Mouse (Mus musculus) hindbrain, embryonic 11.5 days (tissue): ENCODE results near the gene Med23. TPM values are rescaled to one million over a fixed set of nuclear protein-coding genes. Genes with fewer than 3 reads are reported as not detected.

ENCODE experiments used
- ATAC-seq: fragments of 200-750 bp; cut with Nextera tagmentation; 2 replicates; pipeline ENCODE4 v1.8.0; 2017; ENCODE audit warnings: mild to moderate bottlenecking, moderate TSS enrichment, moderate library complexity; ENCODE audit not compliant: low FRiP score
- DNase-seq: peaks from one replicate; pipeline ENCODE4 v3.0.0-alpha.2; 2015; ENCODE audit warnings: low spot score
- H3K27ac ChIP-seq: fragments of 300-500 bp; sonication (generic); 2 replicates; pipeline ENCODE4 v1.5.1; 2014; ENCODE audit warnings: mild to moderate bottlenecking, low read depth, low read length
- H3K27me3 ChIP-seq: fragments of 300-500 bp; sonication (generic); 2 replicates; pipeline ENCODE4 v1.6.1; 2014; ENCODE audit warnings: mild to moderate bottlenecking, low read length, moderate library complexity, mixed read lengths; ENCODE audit not compliant: control insufficient read depth, insufficient read depth
- H3K36me3 ChIP-seq: fragments of 300-500 bp; sonication (generic); 2 replicates; pipeline ENCODE4 v1.6.1; 2014; ENCODE audit warnings: mild to moderate bottlenecking, low read length, moderate library complexity, mixed read lengths; ENCODE audit not compliant: control insufficient read depth, insufficient read depth
- H3K4me1 ChIP-seq: fragments of 300-500 bp; sonication (generic); replicated peaks from 2 replicates; pipeline ENCODE4 v1.6.1; 2014; ENCODE audit warnings: low read length, mixed read lengths; ENCODE audit not compliant: control insufficient read depth, insufficient read depth
- H3K4me2 ChIP-seq: fragments of 300-500 bp; sonication (generic); replicated peaks from 2 replicates; pipeline ENCODE4 v1.6.1; 2014; ENCODE audit warnings: mild to moderate bottlenecking, low read depth, low read length
- H3K4me3 ChIP-seq: fragments of 300-500 bp; sonication (generic); 2 replicates; pipeline ENCODE4 v1.5.1; 2014; ENCODE audit warnings: low read depth, low read length
- H3K9ac ChIP-seq: fragments of 300-500 bp; sonication (generic); 2 replicates; pipeline ENCODE4 v1.6.1; 2014; ENCODE audit warnings: low read depth, low read length
- H3K9me3 ChIP-seq: fragments of 300-500 bp; sonication (generic); 2 replicates; pipeline ENCODE4 v1.6.1; 2016; ENCODE audit warnings: low read length; ENCODE audit not compliant: control insufficient read depth
- WGBS: fragments of 180-500 bp; shearing (Covaris S2); extraction: QIAGEN DNeasy Blood & Tissue Kit; methylation state at CpG from one replicate; pipeline ENCODE4 v1.1.7; 2014; 5-methylcytosine and 5-hydroxymethylcytosine counted together
- polyA plus RNA-seq: library from polyadenylated mRNA; unstranded; fragments of >200 nt; fragmentation: Nextera tagmentation; extraction: Ambion mirVana; gene quantifications from 2 replicates; pipeline ENCODE4 v1.2.1, GENCODE M21; 2014

Gene Med23
- polyA plus RNA-seq, 1 experiment from 2014 or later = 32.2 TPM

DNA sequence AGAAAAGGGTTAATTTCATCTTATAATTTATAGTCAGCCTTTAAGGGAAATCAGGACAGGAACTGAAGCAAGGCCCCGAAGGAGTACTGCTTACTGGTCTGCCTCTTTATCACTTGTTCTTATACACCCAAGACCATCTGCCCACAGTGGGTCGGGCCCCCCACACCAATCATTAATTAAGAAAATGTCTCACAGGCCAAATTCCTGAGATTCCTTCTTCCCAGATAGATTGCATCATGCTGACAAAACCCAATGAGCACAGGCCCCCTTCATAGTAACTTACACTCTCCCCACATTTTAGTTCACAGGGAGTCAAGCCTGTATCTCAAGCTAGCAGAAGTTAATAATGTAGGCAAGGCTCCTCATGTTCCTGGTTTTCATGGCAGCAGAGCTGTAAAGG is 27.8 kb upstream of the Med23 start:
- no peak for ATAC-seq
- H3K36me3 ChIP-seq = no peaks in the 10 kb centered on the region
- no peak for DNase-seq
- WGBS = 47% methylated on average over 2 of the region's 2 CpGs
- no peaks in the 10 kb centered on the region for H3K9me3 ChIP-seq
- no peak overlapping the region for H3K4me2 ChIP-seq
- H3K4me3 ChIP-seq = no peak overlapping the region
- no peaks in the 10 kb centered on the region for H3K27me3 ChIP-seq
- no peaks in the 10 kb centered on the region for H3K4me1 ChIP-seq
- H3K9ac ChIP-seq = no peak overlapping the region
- H3K27ac ChIP-seq = no peak overlapping the region

DNA sequence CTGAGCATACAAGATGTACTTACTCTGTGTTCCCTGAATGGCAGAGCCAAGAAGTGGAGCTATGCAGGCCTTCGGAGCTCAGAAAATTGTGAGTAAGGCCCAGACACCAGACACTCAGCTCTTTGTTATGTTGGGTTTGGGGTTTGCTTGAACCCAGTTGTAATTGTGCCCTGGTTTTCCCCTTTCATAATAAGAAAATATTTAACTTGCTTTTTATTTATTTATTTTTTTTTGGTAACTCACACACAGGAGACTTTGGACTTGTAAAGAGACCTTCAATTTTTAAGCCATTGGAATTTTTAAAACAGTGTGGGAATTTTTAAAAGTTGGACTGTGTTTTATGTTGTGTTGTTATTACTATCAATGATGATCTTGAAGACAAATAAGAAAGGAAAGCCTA is 27.1 kb upstream of the Med23 start, which contains the start of gene Enpp3:
Gene Enpp3 (minus strand): TSS at position 148 of the 400 bp plus-strand sequence.
- H3K27ac ChIP-seq = no peak within 1 kb of the TSS
- H3K4me1 ChIP-seq = no peaks in the 10 kb centered on the region
- H3K36me3 ChIP-seq = no peaks in the 10 kb centered on the region
- no peak within 1 kb of the TSS for H3K9ac ChIP-seq
- no peak for ATAC-seq
- no peaks in the 10 kb centered on the region for H3K27me3 ChIP-seq
- H3K4me2 ChIP-seq = no peak within 1 kb of the TSS
- DNase-seq = no peak
- WGBS = 96% methylated on average over 1 of the region's 1 CpGs
- no peak within 1 kb of the TSS for H3K4me3 ChIP-seq
- no peaks in the 10 kb centered on the region for H3K9me3 ChIP-seq

- Histone ChIP-seq H3K27me3 (no peaks in the 10 kb centered on the region), H3K36me3 (no peaks in the 10 kb centered on the region), H3K4me2 (no peak overlapping the region), H3K27ac (no peak overlapping the region), H3K9me3 (no peaks in the 10 kb centered on the region), H3K9ac (no peak overlapping the region), H3K4me1 (no peaks in the 10 kb centered on the region), H3K4me3 (no peak overlapping the region)
- DNase-seq (no peak), ATAC-seq (no peak)
- WGBS = 80% methylated on average over 2 of the region's 2 CpGs
These were observed 6.6 kb upstream of the Med23 start for GRCm38 (mm10) chr10:24863146-24863545.

DNA sequence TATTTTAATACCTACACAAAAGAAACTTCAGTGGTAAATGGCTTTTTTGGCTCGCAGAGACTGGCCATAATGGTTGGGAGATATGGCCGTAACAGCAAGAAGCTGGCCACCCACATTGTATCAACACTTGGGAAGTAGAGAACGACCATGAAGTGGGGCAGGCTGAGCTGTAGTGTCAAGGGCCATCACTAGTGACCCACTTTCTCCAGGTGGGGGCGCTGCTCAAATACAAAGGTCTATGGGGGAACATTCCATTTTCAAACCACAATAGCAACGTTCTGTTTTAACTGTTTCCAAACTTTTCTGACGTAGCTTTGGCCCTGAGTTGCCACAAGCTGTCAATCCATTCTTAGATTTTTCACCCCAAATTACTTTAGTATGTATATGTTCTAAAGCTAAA is 5.4 kb upstream of the Med23 start:
- no peaks in the 10 kb centered on the region for H3K27me3 ChIP-seq

DNA sequence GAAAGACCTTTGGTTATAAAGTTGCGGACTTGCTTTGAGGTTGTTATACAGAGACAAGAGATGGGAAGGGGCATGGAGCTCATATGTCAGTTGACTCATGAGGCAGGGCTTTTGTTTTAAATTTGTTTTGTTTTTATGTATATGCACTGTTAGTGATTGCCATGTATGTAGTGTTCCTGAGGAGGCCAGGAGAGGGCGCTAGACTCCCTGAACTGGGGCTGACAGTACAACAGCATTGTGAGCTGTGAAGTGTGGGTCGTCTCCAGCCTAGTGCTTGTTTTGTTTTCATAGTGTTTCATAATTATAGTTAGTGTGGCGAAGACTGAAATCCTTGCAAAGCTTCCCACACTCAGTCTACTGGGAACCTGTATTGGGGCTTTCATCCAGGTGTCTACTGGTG is 3.8 kb downstream of the Med23 start:
- no peak for ATAC-seq

More for the DNA sequence above, 5.4 kb upstream of the Med23 start:
- H3K4me1 ChIP-seq = no peaks in the 10 kb centered on the region
- DNase-seq = no peak
- 75% methylated on average over 6 of the region's 6 CpGs for WGBS
- no peak overlapping the region for H3K27ac ChIP-seq
- no peak for ATAC-seq
- no peak overlapping the region for H3K4me2 ChIP-seq
- H3K9ac ChIP-seq = no peak overlapping the region
- H3K4me3 ChIP-seq = no peak overlapping the region
- no peaks in the 10 kb centered on the region for H3K36me3 ChIP-seq
- no peaks in the 10 kb centered on the region for H3K9me3 ChIP-seq

DNA sequence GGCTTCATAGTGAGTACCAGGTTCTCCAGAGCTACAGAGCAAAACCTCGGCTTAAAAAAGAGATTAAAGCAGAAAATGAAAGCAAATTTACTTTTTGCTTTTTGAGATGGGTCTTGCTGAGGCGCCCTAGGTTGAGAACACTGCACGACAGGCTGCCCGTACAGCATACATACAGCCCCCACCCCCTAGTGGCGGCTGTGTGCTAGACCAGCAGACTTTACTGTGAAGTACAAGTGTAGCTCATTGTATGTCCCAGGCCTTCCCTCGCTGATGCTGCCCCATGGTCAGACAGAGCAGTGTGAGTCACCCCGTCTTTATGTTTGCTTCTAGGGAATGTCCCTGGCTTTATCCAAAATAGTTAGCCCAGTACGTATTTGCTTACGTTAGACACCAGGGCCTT is 16.2 kb downstream of the Med23 start:
- 79% methylated on average over 9 of the region's 9 CpGs for WGBS
- H3K36me3 ChIP-seq = peaks cover 3% of the 10 kb centered on the region; the same call in 1 of the 2 replicates
- H3K27me3 ChIP-seq = no peaks in the 10 kb centered on the region
- H3K4me3 ChIP-seq = no peak overlapping the region
- no peak overlapping the region for H3K9ac ChIP-seq
- DNase-seq = peak; percentile 56
- H3K27ac ChIP-seq = no peak overlapping the region
- no peaks in the 10 kb centered on the region for H3K4me1 ChIP-seq
- no peaks in the 10 kb centered on the region for H3K9me3 ChIP-seq
- no peak overlapping the region for H3K4me2 ChIP-seq
- no peak for ATAC-seq

More for the DNA sequence above, 3.8 kb downstream of the Med23 start:
- H3K36me3 ChIP-seq = peaks cover 4% of the 10 kb centered on the region; the same call in 1 of the 2 replicates
- no peak overlapping the region for H3K9ac ChIP-seq
- H3K4me1 ChIP-seq = no peaks in the 10 kb centered on the region
- H3K4me2 ChIP-seq = no peak overlapping the region
- no peak overlapping the region for H3K27ac ChIP-seq
- WGBS = 81% methylated on average over 4 of the region's 4 CpGs
- no peak overlapping the region for H3K4me3 ChIP-seq
- no peaks in the 10 kb centered on the region for H3K27me3 ChIP-seq
- no peaks in the 10 kb centered on the region for H3K9me3 ChIP-seq
- no peak for DNase-seq

- peaks cover 3% of the 10 kb centered on the region; the same call in 1 of the 2 replicates for H3K36me3 ChIP-seq
- no peak overlapping the region for H3K4me2 ChIP-seq
- H3K9me3 ChIP-seq = no peaks in the 10 kb centered on the region
- DNase-seq = no peak
- no peaks in the 10 kb centered on the region for H3K4me1 ChIP-seq
- no peak overlapping the region for H3K4me3 ChIP-seq
- ATAC-seq = no peak
- H3K9ac ChIP-seq = no peak overlapping the region
- no peaks in the 10 kb centered on the region for H3K27me3 ChIP-seq
- H3K27ac ChIP-seq = no peak overlapping the region
- 97% methylated on average over 7 of the region's 7 CpGs for WGBS
These were observed 18.6 kb downstream of the Med23 start for GRCm38 (mm10) chr10:24888343-24888742.

- DNase-seq (no peak), ATAC-seq (no peak)
- Histone ChIP-seq H3K27ac (no peak overlapping the region), H3K9ac (no peak overlapping the region), H3K27me3 (no peaks in the 10 kb centered on the region), H3K4me3 (no peak overlapping the region), H3K36me3 (peaks cover 11% of the 10 kb centered on the region), H3K9me3 (no peaks in the 10 kb centered on the region), H3K4me1 (no peaks in the 10 kb centered on the region), H3K4me2 (no peak overlapping the region)
- WGBS = 90% methylated on average over 8 of the region's 8 CpGs
These were observed 26.1 kb downstream of the Med23 start for GRCm38 (mm10) chr10:24895927-24896326.

DNA sequence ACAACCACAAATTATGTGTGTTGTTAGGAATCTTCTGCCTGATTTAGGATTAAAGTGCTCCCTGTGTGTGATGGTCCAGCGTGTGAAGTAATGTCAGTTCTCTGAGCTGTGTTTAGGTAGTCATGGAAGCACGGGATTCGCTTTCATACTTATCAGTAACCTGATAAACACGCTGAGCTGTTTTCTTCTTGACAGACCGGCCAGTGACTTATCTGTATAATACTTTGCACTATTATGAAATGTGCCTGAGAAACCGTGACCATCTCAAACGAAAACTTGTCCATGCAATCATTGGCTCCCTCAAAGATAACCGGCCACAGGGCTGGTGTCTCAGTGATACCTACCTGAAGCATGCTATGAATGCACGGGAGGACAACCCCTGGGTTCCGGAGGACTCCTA is 35.8 kb downstream of the Med23 start:
- ATAC-seq (no peak), DNase-seq (no peak)
- 93% methylated on average over 10 of the region's 10 CpGs for WGBS
- H3K27me3 ChIP-seq = no peaks in the 10 kb centered on the region
- H3K4me2 ChIP-seq = no peak overlapping the region
- no peak overlapping the region for H3K9ac ChIP-seq
- H3K36me3 ChIP-seq = peaks cover 28% of the 10 kb centered on the region
- H3K27ac ChIP-seq = no peak overlapping the region
- H3K4me1 ChIP-seq = no peaks in the 10 kb centered on the region
- H3K9me3 ChIP-seq = no peaks in the 10 kb centered on the region
- H3K4me3 ChIP-seq = no peak overlapping the region
